Mouse (Mus musculus) small intestine, adult 10 weeks (tissue): ENCODE measurements around the gene Map2k7. TPM values are rescaled to one million over a fixed set of nuclear protein-coding genes. Genes with fewer than 3 reads are reported as not detected.

ENCODE experiments used
- polyA plus RNA-seq: library from polyadenylated mRNA; stranded (reverse); fragments of 350-450 nt; fragmentation: Illumina TruSeq; extraction: RNeasy Lipid Tissue Mini Kit (QIAGEN cat#74804); gene quantifications from one replicate; pipeline ENCODE4 v1.2.3, GENCODE M21; 2014; ENCODE audit warnings: low replicate concordance

Gene Map2k7
- 2.9 TPM for polyA plus RNA-seq

GRCm38 (mm10) chr8:4238434-4239192 lies at the start of gene Map2k7, which contains the start of gene Gm49320:
Map2k7 (plus strand) TSS chr8:4238740.
Gm49320 (plus strand) TSS chr8:4238865.

GRCm38 (mm10) chr8:4216791-4217621 lies 21.5 kb upstream of the Map2k7 start, which contains the start of gene Prr36:
Prr36 (minus strand) TSS chr8:4217459.

GRCm38 (mm10) chr8:4226739-4227347 lies 11.7 kb upstream of the Map2k7 start, which contains the start of gene Lrrc8e:
Lrrc8e (plus strand) TSS chr8:4226827.

GRCm38 (mm10) chr8:4247951-4248540 lies 9.5 kb downstream of the Map2k7 start, which contains the start of gene Tgfbr3l:
Tgfbr3l (plus strand) TSS chr8:4248214.

GRCm38 (mm10) chr8:4252934-4253841 lies 14.6 kb downstream of the Map2k7 start, which contains the start of gene Snapc2:
Snapc2 (plus strand) TSS chr8:4253080.

GRCm38 (mm10) chr8:4259125-4259804 lies 20.7 kb downstream of the Map2k7 start, which contains the start of gene Ctxn1:
Ctxn1 (minus strand) TSS chr8:4259274.

GRCm38 (mm10) chr8:4275275-4276110 lies 37.0 kb downstream of the Map2k7 start, which contains the start of gene Timm44:
Timm44 (minus strand) TSS chr8:4275913.

Other genes with a start within 250 kb of the Map2k7 start
- gene Cd209f, start 132.9 kb upstream of the Map2k7 start, polyA plus RNA-seq, result not detected
- gene Cd209g, start 104.6 kb upstream of the Map2k7 start, polyA plus RNA-seq, result not detected
- 0.30 TPM for gene Evi5l, start 72.2 kb upstream of the Map2k7 start, polyA plus RNA-seq
- gene Prr36, start 21.3 kb upstream of the Map2k7 start, polyA plus RNA-seq, result not detected
- gene Lrrc8e, start 11.9 kb upstream of the Map2k7 start, polyA plus RNA-seq, result not detected
- gene Gm49320, start 125 bp downstream of the Map2k7 start, polyA plus RNA-seq, result not detected
- 3.4 TPM for gene Tgfbr3l, start 9.5 kb downstream of the Map2k7 start, polyA plus RNA-seq
- 0.48 TPM for gene Snapc2, start 14.3 kb downstream of the Map2k7 start, polyA plus RNA-seq
- gene Ctxn1, start 20.5 kb downstream of the Map2k7 start, polyA plus RNA-seq, result 0.59 TPM
- gene Timm44, start 37.2 kb downstream of the Map2k7 start, polyA plus RNA-seq, result 135 TPM
- gene Ccl25, start 86.5 kb downstream of the Map2k7 start, polyA plus RNA-seq, result 1,490 TPM
- 46.3 TPM for gene Elavl1, start 86.7 kb downstream of the Map2k7 start, polyA plus RNA-seq